In genomic region chr17:80323658-80324057, GRCm38 (mm10) we compare ENCODE assay signal across 21 mouse cellular contexts. TPM values are rescaled to one million over a fixed set of nuclear protein-coding genes. Genes with fewer than 3 reads are reported as not detected.
DNase-seq lines count a peak whose midpoint lies in the region; ATAC-seq and TF ChIP-seq lines count a peak whose summit lies in the region.
"Had no signal": no experiment of that assay in that cellular context is flagged by ENCODE, and none has a peak within 500 bp of the region (broad histone marks: within the 10 kb centered on the region; RNA-seq: fewer than 3 reads in every experiment).

No protein-coding gene starts in this region.

- H3K4me2 ChIP-seq in liver, postnatal 0 days (ENCODE audit: low read depth, low read length): no peak overlapping the region
- no peak overlapping the region for H3K4me2 ChIP-seq in liver, embryonic 12.5 days
- H3K4me2 ChIP-seq: embryonic facial prominence, embryonic 15.5 days; hindbrain, embryonic 12.5 days; limb, embryonic 15.5 days; midbrain, embryonic 12.5 days; stomach, embryonic 15.5 days had no signal

- DNase-seq in liver, postnatal 0 days: no peak
- DNase-seq in CD4-positive helper T cell, adult 2 months (ENCODE audit: low read depth, low spot score): peak; percentile 84
- peak; percentile 28 to 43 for DNase-seq in natural killer cell, adult 2 months (ENCODE audit: low spot score in 2 of 2)
- no peak for DNase-seq in right cerebral cortex, postnatal 14 days
- DNase-seq in yolk sac, embryonic 10.5 days (ENCODE audit: low spot score): no peak
- no peak for DNase-seq in layer of hippocampus, adult 2 months (ENCODE audit: low spot score in 2 of 2)
- DNase-seq: cerebellum, adult 18-20 months; forebrain, postnatal 0 days; gastrocnemius, adult 2 months; heart, adult 2 months; kidney, postnatal 10 days; layer of hippocampus, adult 9-11 months had no signal

- no peak overlapping the region for H3K9ac ChIP-seq in liver, postnatal 0 days (replicated peaks)
- H3K9ac ChIP-seq in liver, embryonic 12.5 days: no peak overlapping the region
- H3K9ac ChIP-seq: embryonic facial prominence, embryonic 15.5 days; forebrain, postnatal 0 days; hindbrain, embryonic 12.5 days; limb, embryonic 15.5 days; midbrain, embryonic 12.5 days; stomach, embryonic 15.5 days had no signal

- WGBS in liver, postnatal 0 days (ENCODE audit: insufficient replicate concordance): 34% methylated on average over 8 of the region's 8 CpGs
- WGBS in liver, embryonic 12.5 days (ENCODE audit: insufficient replicate concordance): 30% methylated on average over 8 of the region's 8 CpGs

- H3K4me1 ChIP-seq in liver, postnatal 0 days (ENCODE audit: insufficient read depth): no peaks in the 10 kb centered on the region
- H3K4me1 ChIP-seq in liver, embryonic 12.5 days: no peaks in the 10 kb centered on the region
- H3K4me1 ChIP-seq: embryonic facial prominence, embryonic 15.5 days; hindbrain, embryonic 12.5 days; stomach, embryonic 15.5 days had no signal

- H3K27me3 ChIP-seq in liver, postnatal 0 days (ENCODE audit: insufficient read depth, low read length): no peaks in the 10 kb centered on the region
- H3K27me3 ChIP-seq in liver, embryonic 12.5 days (replicated peaks): no peaks in the 10 kb centered on the region
- H3K27me3 ChIP-seq: embryonic facial prominence, embryonic 15.5 days; hindbrain, embryonic 12.5 days; limb, embryonic 15.5 days; midbrain, embryonic 12.5 days; stomach, embryonic 15.5 days had no signal

- H3K36me3 ChIP-seq in liver, postnatal 0 days (replicated peaks; ENCODE audit: insufficient read depth, low read length): no peaks in the 10 kb centered on the region
- H3K36me3 ChIP-seq in liver, embryonic 12.5 days: no peaks in the 10 kb centered on the region
- H3K36me3 ChIP-seq: embryonic facial prominence, embryonic 15.5 days; hindbrain, embryonic 12.5 days; limb, embryonic 15.5 days; midbrain, embryonic 12.5 days; stomach, embryonic 15.5 days had no signal

- H3K27ac ChIP-seq in liver, postnatal 0 days (ENCODE audit: low read depth): no peak overlapping the region
- H3K27ac ChIP-seq in liver, embryonic 12.5 days: no peak overlapping the region
- no peak overlapping the region for H3K27ac ChIP-seq in layer of hippocampus, adult 2 months
- H3K27ac ChIP-seq: embryonic facial prominence, embryonic 15.5 days; gastrocnemius, adult 2 months; heart, adult 2 months; hindbrain, embryonic 12.5 days; limb, embryonic 15.5 days; midbrain, embryonic 12.5 days; stomach, embryonic 15.5 days had no signal

- peak; percentile 26; the same call in 1 of the 2 replicates for ATAC-seq in liver, postnatal 0 days
- no peak for ATAC-seq in liver, embryonic 12.5 days
- peak; percentile 97 for ATAC-seq in activated CD4-positive, CD25-positive, alpha-beta regulatory T cell, adult 4 months
- ATAC-seq: forebrain, postnatal 0 days; intestine, postnatal 0 days had no signal

- TF ChIP-seq EP300 in liver, postnatal 0 days (IDR thresholded peaks at IDR 0.05; ENCODE audit: low read depth): no peak

- no peaks in the 10 kb centered on the region for H3K9me3 ChIP-seq in liver, postnatal 0 days (ENCODE audit: low read length)
- H3K9me3 ChIP-seq in liver, embryonic 12.5 days (replicated peaks): no peaks in the 10 kb centered on the region
- H3K9me3 ChIP-seq: embryonic facial prominence, embryonic 15.5 days; hindbrain, embryonic 12.5 days; limb, embryonic 15.5 days; midbrain, embryonic 12.5 days; stomach, embryonic 15.5 days had no signal

- no peak overlapping the region for H3K4me3 ChIP-seq in liver, postnatal 0 days (ENCODE audit: low read depth, low read length)
- no peak overlapping the region for H3K4me3 ChIP-seq in liver, embryonic 12.5 days
- no peak overlapping the region for H3K4me3 ChIP-seq in layer of hippocampus, adult 2 months
- H3K4me3 ChIP-seq: embryonic facial prominence, embryonic 15.5 days; gastrocnemius, adult 2 months; heart, adult 2 months; hindbrain, embryonic 12.5 days; limb, embryonic 15.5 days; midbrain, embryonic 12.5 days; stomach, embryonic 15.5 days had no signal

- TF ChIP-seq CTCF in liver, postnatal 0 days (IDR thresholded peaks at IDR 0.05; ENCODE audit: low read depth): no peak
- TF ChIP-seq CTCF in layer of hippocampus, adult 2 months (conservative IDR thresholded peaks at IDR 0.05): no peak

RNA-seq across cellular contexts. Expression of gene Arhgef33, which starts 16.5 kb away (rescaled TPM):
- polyA plus RNA-seq in liver, postnatal 0 days (2015; fragmentation: Nextera tagmentation; extraction: Ambion mirVana): 0.83 and 1.2 TPM in 2 replicates
- 0.31 TPM in 2 replicates for polyA plus RNA-seq in liver, embryonic 12.5 days (2016; fragmentation: Nextera tagmentation; extraction: Ambion mirVana)
- polyA plus RNA-seq in activated CD4-positive, CD25-positive, alpha-beta regulatory T cell, adult 4 months (2017; shearing (Covaris generic)): under 1 TPM in 1 of 2 experiments, not detected in 1; 0.37 TPM
- 1 to 10 TPM; 2.8 to 5.3 TPM for total RNA-seq in layer of hippocampus, adult 2 months (2021)
- total RNA-seq: gastrocnemius, adult 2 months had no signal
- polyA plus RNA-seq: C2C12 had no signal

RNA-seq across cellular contexts. Expression of gene Dhx57, which starts 33.4 kb away (rescaled TPM):
- polyA plus RNA-seq in liver, postnatal 0 days (2015; fragmentation: Nextera tagmentation; extraction: Ambion mirVana): 1.7 and 1.9 TPM in 2 replicates
- 6.6 and 7.1 TPM in 2 replicates for polyA plus RNA-seq in liver, embryonic 12.5 days (2016; fragmentation: Nextera tagmentation; extraction: Ambion mirVana)
- polyA plus RNA-seq in activated CD4-positive, CD25-positive, alpha-beta regulatory T cell, adult 4 months (2017; shearing (Covaris generic)): 1 to 10 TPM; 7.0 to 8.6 TPM
- total RNA-seq in layer of hippocampus, adult 2 months (2021): 10 to 100 TPM; 37.6 to 38.0 TPM

RNA-seq across cellular contexts. Expression of gene Morn2, which starts 33.7 kb away (rescaled TPM):
- 11.2 and 11.4 TPM in 2 replicates for polyA plus RNA-seq in liver, postnatal 0 days (2015; fragmentation: Nextera tagmentation; extraction: Ambion mirVana)
- polyA plus RNA-seq in liver, embryonic 12.5 days (2016; fragmentation: Nextera tagmentation; extraction: Ambion mirVana): 11.9 and 13.3 TPM in 2 replicates
- 1 to 10 TPM; 2.4 to 2.6 TPM for polyA plus RNA-seq in activated CD4-positive, CD25-positive, alpha-beta regulatory T cell, adult 4 months (2017; shearing (Covaris generic))
- total RNA-seq in layer of hippocampus, adult 2 months (2021): 10 to 100 TPM; 18.5 to 19.0 TPM

RNA-seq across cellular contexts. Expression of gene Gm10190, which starts 49.7 kb away (rescaled TPM):
- 0.51 and 0.92 TPM in 2 replicates for polyA plus RNA-seq in liver, postnatal 0 days (2015; fragmentation: Nextera tagmentation; extraction: Ambion mirVana)
- polyA plus RNA-seq in liver, embryonic 12.5 days (2016; fragmentation: Nextera tagmentation; extraction: Ambion mirVana): 0.61 TPM in 1 of 2 replicates, not detected in the other
- polyA plus RNA-seq in activated CD4-positive, CD25-positive, alpha-beta regulatory T cell, adult 4 months (2017; shearing (Covaris generic)): not detected
- 1 to 10 TPM in 1 of 2 experiments, not detected in 1; 1.5 TPM for total RNA-seq in layer of hippocampus, adult 2 months (2021)
- total RNA-seq: forebrain, postnatal 0 days; gastrocnemius, adult 2 months; heart, adult 2 months had no signal
- polyA plus RNA-seq: C2C12; heart, adult 2 months had no signal

Comparison
In these comparisons a context has a peak if more than half of its experiments do, and no peak if none do; other contexts are left out.
1. DNase-seq: peak in CD4-positive helper T cell, adult 2 months (single experiment) and natural killer cell, adult 2 months (2 of 2); none in liver, postnatal 0 days (single experiment), right cerebral cortex, postnatal 14 days (single experiment), yolk sac, embryonic 10.5 days (single experiment) and layer of hippocampus, adult 2 months (0 of 2).